Mouse (Mus musculus) C2C12 (cell line): ENCODE measurements around the gene Slc13a2.

ENCODE experiments used
- CEBPB ChIP-seq: IDR thresholded peaks from one replicate; pipeline ENCODE4 v1.6.1; 2011; ENCODE audit warnings: low read depth, mild to moderate bottlenecking, control low read depth, moderate library complexity
- CTCF ChIP-seq: IDR thresholded peaks from one replicate; pipeline ENCODE4 v1.5.1; 2011; ENCODE audit not compliant: control insufficient read depth, insufficient read depth, insufficient read length
- FOSL1 ChIP-seq: IDR thresholded peaks from one replicate; pipeline ENCODE4 v1.8.0; 2011; ENCODE audit warnings: mild to moderate bottlenecking, low read length; ENCODE audit not compliant: poor library complexity, insufficient read depth, severe bottlenecking
- MAX ChIP-seq: IDR thresholded peaks from one replicate; pipeline ENCODE4 v1.6.1; 2011; ENCODE audit warnings: mild to moderate bottlenecking, control low read depth
- MYOD1 ChIP-seq: IDR thresholded peaks from one replicate; pipeline ENCODE4 v1.6.1; 2011; ENCODE audit warnings: low read depth; ENCODE audit not compliant: control insufficient read depth, insufficient read length
- MYOG ChIP-seq: IDR thresholded peaks from one replicate; pipeline ENCODE4 v1.6.1; 2011; ENCODE audit not compliant: control insufficient read depth, insufficient read length; ENCODE audit errors: extremely low read depth
- USF1 ChIP-seq: IDR thresholded peaks from one replicate; pipeline ENCODE4 v1.6.1; 2011; ENCODE audit warnings: low read depth, mild to moderate bottlenecking, control low read depth, moderate library complexity

- TF ChIP-seq CTCF (no peak), MAX (no peak), USF1 (no peak), MYOG (no peak), FOSL1 (no peak), CEBPB (no peak), MYOD1 (no peak)
These were observed 15.2 kb upstream of the Slc13a2 start for GRCm38 (mm10) chr11:78437182-78437581.
